Comparison of ENCODE assay signal across 23 mouse cellular contexts in the genomic region with DNA sequence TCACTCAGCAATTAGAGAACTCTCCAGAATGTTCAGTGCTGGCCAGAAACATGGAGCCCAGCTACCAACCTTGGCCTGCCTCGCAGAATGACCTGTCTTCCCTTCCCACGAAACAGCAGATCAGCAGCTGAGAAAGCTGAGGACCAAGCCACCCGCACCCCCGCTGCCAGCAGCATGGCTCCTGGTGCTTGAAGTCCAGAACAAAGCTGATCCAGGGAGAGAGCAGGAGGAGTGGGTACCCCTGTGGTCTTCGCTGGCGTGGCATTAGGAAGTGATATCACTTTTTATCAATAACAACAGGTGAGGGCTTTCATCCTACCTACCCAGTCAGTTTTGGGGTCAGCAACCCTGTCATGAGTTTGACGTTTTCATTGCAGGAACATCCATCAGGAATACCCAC. TPM values are rescaled to one million over a fixed set of nuclear protein-coding genes. Genes with fewer than 3 reads are reported as not detected.
"Had no signal": no experiment of that assay in that cellular context is flagged by ENCODE, and none has a peak within 500 bp of the region (broad histone marks: within the 10 kb centered on the region; RNA-seq: fewer than 3 reads in every experiment).

No protein-coding gene starts in this region.

- H3K36me3 ChIP-seq: lung, embryonic 15.5 days had no signal

- ATAC-seq: intestine, embryonic 16.5 days had no signal

- H3K9ac ChIP-seq: liver, embryonic 14.5 days; lung, embryonic 15.5 days had no signal

- H3K4me3 ChIP-seq: left cerebral cortex, adult 2 months; lung, embryonic 15.5 days had no signal

- DNase-seq: kidney, postnatal 10 days; kidney, postnatal 36 days; layer of hippocampus, postnatal 36 days; lung, adult 18-20 months; lung, postnatal 10 days; lung, postnatal 4 days; midbrain, embryonic 14.5 days; thymus, postnatal 25 days had no signal

- H3K27me3 ChIP-seq: lung, embryonic 15.5 days had no signal

- H3K27ac ChIP-seq: left cerebral cortex, adult 2 months; liver, embryonic 14.5 days; lung, embryonic 15.5 days had no signal

- H3K9me3 ChIP-seq: lung, embryonic 15.5 days had no signal

- H3K4me2 ChIP-seq: lung, embryonic 15.5 days; midbrain, embryonic 11.5 days had no signal

RNA-seq across cellular contexts. Expression of a gene that starts 36.9 kb away (rescaled TPM):
- polyA plus RNA-seq: intestine, embryonic 16.5 days; kidney, embryonic 14.5 days; limb, embryonic 14.5 days; liver, adult 2 months; liver, embryonic 14.5 days; lung, embryonic 15.5 days; midbrain, embryonic 11.5 days; midbrain, embryonic 14.5 days; midbrain, postnatal 0 days; neural tube, embryonic 11.5 days; neural tube, embryonic 14.5 days; small intestine, adult 2 months; spleen, adult 2 months; stomach, embryonic 16.5 days; thymus, postnatal 0 days had no signal
